Mouse (Mus musculus): ENCODE results near the gene Cdh23.

Gene Cdh23

DNA sequence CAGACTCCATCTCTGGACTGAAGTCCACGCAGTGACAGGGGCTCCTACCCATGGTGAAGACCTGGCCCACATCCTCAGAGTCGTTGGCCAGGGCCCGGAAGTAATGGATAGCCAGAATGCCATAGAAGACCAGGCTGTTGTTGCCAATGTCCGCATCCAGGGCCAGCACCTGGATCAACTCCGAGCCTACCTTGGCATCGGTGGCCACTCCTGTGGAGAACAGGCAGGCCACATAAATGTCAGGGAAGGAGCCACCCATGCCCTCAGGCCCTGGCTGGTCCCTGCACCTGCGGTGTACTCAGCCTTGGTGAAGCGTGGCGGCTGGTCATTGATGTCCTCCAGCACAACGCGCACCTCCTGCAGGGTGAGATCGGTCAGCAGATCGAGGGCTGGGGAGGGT is 385.7 kb downstream of the Cdh23 start:
- DNase-seq, result peak; percentile 59 to 68

GRCm38 (mm10) chr10:60304854-60305628 is 391.2 kb downstream of the Cdh23 start:
- peak; percentile 70 to 81 for DNase-seq

- no peak for DNase-seq
These were observed 392.9 kb downstream of the Cdh23 start for GRCm38 (mm10) chr10:60303419-60303818.

- no peak for DNase-seq
These were observed 396.7 kb downstream of the Cdh23 start for GRCm38 (mm10) chr10:60299636-60300035.

DNA sequence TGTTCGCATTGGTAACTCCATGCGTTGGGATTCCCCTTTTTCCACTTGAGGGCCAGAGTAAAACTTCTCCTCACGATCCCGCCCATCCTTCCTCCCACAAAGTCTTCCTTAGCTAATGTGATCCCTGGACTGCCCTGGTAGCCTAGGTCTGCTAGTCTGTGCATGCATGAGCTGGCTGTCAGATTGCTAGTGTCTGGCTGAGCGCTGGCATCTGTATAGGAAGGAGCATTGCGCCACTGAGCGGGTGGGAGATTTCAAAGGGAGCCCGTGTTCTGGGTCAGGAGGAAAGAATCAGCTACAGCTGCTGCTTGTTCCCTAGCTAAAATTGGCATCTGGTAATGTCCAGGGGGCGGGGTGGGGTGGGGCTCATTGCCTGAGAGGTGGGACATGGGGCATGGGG is 400.3 kb downstream of the Cdh23 start:
- no peak for DNase-seq

DNA sequence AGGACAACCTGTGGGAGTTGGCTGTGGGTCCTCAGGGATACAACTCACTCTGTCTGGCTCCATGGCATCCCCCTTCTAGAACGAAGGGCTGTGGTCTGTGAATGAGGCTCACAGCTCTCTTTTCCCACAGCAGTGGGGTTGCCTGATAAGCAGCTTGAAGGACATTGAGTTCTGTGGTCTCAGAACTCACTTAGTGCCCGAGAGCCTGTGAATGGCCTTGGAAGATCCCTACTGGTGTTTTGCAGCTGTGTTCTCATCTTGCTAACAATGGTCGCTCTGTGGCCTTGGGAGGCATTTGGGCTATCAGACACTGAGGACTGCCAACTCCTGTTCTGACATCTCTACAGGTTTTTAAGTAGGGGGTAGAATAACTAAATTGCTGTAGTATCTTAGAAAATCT is 400.9 kb downstream of the Cdh23 start:
- no peak for DNase-seq

- DNase-seq, result no peak
These were observed 401.7 kb downstream of the Cdh23 start for GRCm38 (mm10) chr10:60294621-60295020.

DNA sequence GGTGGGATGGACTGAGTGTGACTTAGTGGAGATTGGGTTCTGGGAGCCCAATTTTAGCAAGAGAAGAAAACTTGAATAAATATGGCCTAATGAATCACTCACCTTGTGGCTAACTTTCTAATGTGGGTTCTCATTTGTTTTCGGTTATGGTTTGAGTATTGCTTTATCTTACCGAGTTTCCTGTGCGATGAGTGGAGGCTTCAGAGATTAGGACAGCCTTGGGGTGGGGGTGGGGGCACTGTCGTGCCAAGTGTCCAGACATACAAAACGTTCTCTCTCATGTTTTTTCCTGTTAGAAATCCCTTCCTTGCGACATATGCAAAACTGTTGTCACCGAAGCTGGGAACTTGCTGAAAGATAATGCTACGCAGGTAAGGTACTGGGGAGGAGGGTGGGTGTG is 404.1 kb downstream of the Cdh23 start:
- DNase-seq, result no peak

DNA sequence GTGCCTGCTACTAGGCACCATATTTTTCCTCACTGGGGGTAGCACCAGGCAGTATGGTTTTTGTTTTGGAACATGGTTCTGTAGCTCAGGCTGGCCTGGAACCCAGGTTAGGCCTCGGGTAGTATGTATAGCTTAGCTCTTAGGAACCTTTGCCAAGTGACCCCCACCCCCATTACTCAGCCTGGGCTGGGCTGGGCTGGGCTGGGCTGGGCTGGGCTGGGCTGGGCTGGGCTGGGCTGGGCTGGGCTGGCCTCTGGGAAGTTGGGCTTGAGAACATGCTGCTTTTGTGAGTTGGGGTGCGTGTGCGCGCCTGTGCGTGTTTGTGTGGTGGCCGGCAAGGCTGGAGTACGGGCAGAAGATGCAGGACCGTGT is 405.6 kb downstream of the Cdh23 start:
- no peak for DNase-seq

DNA sequence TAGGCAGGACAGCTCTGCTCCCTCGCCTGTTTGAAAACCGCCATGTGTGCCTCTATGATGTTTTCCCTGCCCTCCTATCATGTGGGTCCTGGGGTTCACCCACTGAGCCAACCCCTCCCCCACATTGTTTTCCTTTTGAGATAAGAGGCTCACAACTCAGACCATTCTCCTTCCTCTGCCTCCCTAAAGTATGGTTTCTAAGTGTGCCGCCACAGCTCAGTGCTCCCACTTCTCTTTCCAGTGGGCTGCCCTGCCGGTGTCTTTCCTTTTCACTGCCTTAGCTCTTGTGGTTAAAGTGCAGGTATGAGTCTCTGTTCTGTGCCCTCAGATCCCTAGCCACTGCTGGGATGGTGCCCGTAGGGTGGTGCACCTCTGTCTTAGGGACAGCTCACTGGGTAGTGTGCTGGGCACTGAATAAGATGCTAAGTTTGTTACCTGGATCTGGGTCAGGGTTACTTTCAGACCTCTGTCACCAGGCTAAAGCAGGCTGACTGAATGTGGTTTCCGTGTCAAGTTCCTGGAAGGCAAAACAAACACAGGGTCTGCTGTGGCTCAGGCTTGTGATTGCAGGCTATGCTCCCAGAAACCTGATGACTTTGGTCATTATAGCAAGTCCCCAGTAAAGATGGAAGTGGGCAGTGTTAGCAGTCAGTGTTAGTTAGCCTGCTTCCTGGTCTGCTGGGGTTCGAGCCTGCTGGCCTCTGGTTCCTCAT is 406.1 kb downstream of the Cdh23 start:
- DNase-seq, result peak in 1 of 2 experiments; percentile 6

DNA sequence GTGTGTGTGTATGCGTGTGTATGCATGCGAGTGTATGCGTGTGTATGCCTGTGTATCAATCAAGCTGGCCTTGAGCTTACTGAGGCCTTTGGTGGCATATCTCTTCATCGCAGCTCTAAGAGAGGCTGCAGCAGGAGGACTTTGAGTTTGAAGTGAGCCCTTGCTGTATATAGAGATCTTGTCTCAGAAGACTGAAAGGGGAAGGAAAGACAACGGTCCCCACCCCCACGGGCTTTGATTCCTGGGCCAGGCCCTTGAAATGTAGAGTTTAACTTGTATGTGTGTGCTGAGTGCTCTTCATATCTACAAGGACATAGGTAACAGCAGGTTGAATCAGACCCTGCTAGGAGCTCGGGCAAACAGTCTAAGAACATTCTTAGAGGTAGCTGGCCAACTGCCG is 407.1 kb downstream of the Cdh23 start:
- no peak for DNase-seq

- DNase-seq, result no peak
These were observed 408.6 kb downstream of the Cdh23 start for GRCm38 (mm10) chr10:60287726-60288125.

DNA sequence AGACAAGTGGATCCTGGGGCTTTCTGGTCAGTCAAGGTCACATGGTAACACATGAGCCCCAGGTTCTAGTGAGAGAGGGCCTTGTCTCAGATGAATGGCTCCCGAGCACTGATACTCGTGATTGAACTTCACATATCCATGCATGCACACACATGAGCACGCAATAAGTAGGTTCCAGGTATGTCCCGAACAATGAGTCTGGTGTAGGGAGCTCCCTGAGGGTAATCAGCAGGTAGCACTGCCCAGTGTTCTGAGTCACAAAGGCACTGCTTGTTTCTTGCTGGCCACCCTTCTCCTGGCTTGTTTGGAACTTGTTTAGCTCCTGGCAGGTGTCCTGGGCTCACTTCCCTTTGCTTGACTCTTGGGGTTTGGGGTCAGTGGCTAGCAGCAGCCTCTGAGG is 409.1 kb downstream of the Cdh23 start:
- no peak for DNase-seq

DNA sequence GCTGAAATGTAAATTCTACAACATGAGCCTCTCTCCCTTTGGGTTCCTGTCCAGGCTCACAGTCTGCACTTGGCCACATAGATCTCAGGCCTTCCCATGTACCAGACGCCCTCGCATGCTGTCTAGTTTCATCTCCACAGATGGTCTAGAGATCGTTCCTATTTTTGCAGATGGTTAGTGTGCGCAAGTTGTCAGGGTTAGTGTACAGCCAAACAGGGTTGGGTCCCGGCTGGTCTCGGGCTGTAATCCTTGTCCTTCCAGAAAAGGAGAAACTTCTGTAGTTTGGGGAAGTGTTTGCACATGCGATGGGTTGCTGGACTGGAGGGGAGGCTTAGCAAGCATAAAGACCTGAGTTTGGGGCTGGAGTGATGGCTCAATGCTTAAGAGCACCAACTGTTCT is 409.7 kb downstream of the Cdh23 start:
- DNase-seq, result no peak

DNA sequence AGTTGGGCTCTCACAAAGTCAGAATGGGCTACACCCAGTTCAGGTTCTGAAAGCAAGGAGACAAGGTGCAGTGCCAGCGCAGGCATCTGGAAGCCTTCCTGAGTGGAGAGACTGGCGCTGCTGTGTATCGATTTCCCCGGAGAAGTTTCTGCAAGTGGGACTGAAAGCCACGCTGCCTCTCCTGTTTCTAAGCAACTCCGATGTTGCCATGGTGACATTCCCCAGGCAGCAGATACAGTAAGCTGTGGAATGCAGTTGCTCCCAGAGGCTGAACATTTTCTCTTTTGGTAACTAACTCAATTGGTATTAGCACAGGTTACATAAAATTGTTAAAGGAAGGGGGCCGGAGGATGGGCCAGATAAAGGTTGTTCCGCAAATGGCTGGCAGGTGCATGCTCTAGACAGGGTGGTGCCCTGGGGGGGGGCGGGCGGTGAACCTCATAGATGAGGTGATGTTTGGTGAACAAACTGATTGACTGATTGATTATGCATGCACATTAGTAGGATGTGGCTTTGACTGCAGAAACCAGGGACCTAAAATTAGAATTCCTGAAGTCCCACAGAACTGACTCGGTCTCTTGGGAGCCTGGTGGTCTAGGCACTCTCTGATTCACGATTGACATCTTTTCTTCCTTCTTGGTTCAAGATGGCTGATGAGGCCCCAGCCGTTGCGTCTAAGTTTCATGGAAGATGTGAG is 410.5 kb downstream of the Cdh23 start:
- DNase-seq, result peak in 1 of 2 experiments; percentile 54

- no peak for DNase-seq
These were observed 411.1 kb downstream of the Cdh23 start for GRCm38 (mm10) chr10:60285183-60285582.

DNA sequence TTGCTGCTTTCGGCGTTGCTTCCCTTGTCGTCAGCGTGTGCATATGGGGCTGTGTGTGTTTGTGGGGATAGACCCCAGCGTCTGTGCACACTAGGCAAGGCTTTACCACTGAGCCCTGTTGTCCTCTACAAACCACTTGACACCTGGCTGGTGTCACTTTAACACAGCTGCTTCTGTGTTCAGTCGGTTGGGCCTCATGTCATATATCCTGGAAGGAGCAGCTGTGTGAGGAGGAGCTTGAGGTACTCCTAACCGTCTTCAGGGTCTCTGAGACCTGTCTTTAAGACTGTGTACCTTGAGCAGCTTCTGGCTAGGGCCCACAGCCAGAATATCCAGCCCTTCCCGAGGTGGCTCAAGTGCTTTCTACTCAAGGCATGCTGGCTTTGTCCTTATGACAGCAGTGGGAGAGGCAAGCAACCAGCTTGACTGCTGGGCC is 411.6 kb downstream of the Cdh23 start:
- no peak for DNase-seq

GRCm38 (mm10) chr10:60284248-60284647 is 412.0 kb downstream of the Cdh23 start:
- DNase-seq, result no peak

- no peak for DNase-seq
These were observed 413.9 kb downstream of the Cdh23 start for GRCm38 (mm10) chr10:60282116-60283014.

GRCm38 (mm10) chr10:60281571-60282050 is 414.7 kb downstream of the Cdh23 start:
- DNase-seq, result no peak

GRCm38 (mm10) chr10:60280353-60280752 is 415.9 kb downstream of the Cdh23 start:
- DNase-seq, result no peak

DNA sequence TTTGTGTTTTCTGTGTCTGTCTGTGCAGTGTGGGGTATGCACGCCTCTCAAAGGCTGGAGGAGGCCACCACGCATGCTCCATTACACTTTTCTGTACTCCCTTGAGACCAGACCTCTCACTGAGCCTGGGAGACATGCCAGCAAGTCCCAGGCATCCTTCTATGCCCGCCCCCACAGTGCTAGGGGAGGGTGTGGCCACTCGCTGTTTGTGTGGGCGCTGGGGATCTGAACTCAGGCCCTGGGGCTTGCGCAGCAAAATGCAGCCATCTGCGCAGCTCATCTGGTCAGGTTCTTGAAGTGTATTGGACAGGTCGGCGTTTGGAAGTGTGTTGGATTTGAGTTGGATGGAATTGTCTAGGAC is 416.4 kb downstream of the Cdh23 start:
- peak; percentile 51 to 64 for DNase-seq
